Mouse (Mus musculus) ES-E14 (cell line): ENCODE measurements around the gene Aebp2. TPM values are rescaled to one million over a fixed set of nuclear protein-coding genes. Genes with fewer than 3 reads are reported as not detected.

ENCODE experiments used
- DNase-seq: peaks from one replicate; pipeline ENCODE4 v3.0.0-alpha.2; 2013; ENCODE audit warnings: low read depth, low spot score
- H3K27ac ChIP-seq: 2 replicates; pipeline ENCODE4 v1.5.1; 2012; ENCODE audit warnings: low read depth, mild to moderate bottlenecking, low read length, moderate library complexity, mixed read lengths; ENCODE audit not compliant: poor library complexity, insufficient read depth, severe bottlenecking
- H3K36me3 ChIP-seq: 2 replicates; pipeline ENCODE4 v1.6.1; 2012; ENCODE audit warnings: mild to moderate bottlenecking, low read length, moderate library complexity, mixed read lengths; ENCODE audit not compliant: control insufficient read depth, poor library complexity, insufficient read depth, severe bottlenecking
- H3K4me1 ChIP-seq, 2 experiments: fragments of 150-350 bp in 1 of 2; sonication (generic) in 1 of 2; 2 replicates each; pipeline ENCODE4 v1.6.1; 2012; ENCODE audit warnings: low read length in 2 of 2, mild to moderate bottlenecking in 1 of 2, mixed read lengths in 1 of 2; ENCODE audit not compliant: control insufficient read depth in 2 of 2, insufficient read depth in 2 of 2, poor library complexity in 1 of 2
- H3K4me3 ChIP-seq, 2 experiments: fragments of 150-350 bp in 1 of 2; sonication (generic) in 1 of 2; 2 replicates each; pipeline ENCODE4 v1.5.1; 2012; ENCODE audit warnings: low read length in 2 of 2, low read depth in 1 of 2, mild to moderate bottlenecking in 1 of 2, mixed read lengths in 1 of 2; ENCODE audit not compliant: insufficient read depth in 1 of 2, poor library complexity in 1 of 2, severe bottlenecking in 1 of 2
- H3K9ac ChIP-seq: 2 replicates; pipeline ENCODE4 v1.6.1; 2012; ENCODE audit warnings: low read depth, mild to moderate bottlenecking, low read length, mixed read lengths; ENCODE audit not compliant: poor library complexity, insufficient read depth, severe bottlenecking
- H3K9me3 ChIP-seq: fragments of 150-350 bp; sonication (generic); 2 replicates; pipeline ENCODE4 v1.6.1; 2012; ENCODE audit warnings: low read depth, mild to moderate bottlenecking, low read length; ENCODE audit not compliant: control insufficient read depth, insufficient read depth
- HCFC1 ChIP-seq: IDR thresholded peaks from 2 replicates; pipeline ENCODE4 v1.6.1; 2012; ENCODE audit warnings: low read length, inconsistent platforms, borderline replicate concordance; ENCODE audit not compliant: insufficient read depth
- MAFK ChIP-seq: IDR thresholded peaks from 2 replicates; pipeline ENCODE4 v1.6.1; 2014; ENCODE audit warnings: mild to moderate bottlenecking, low read depth, low read length, inconsistent platforms; ENCODE audit not compliant: insufficient read depth
- ZC3H11A ChIP-seq: IDR thresholded peaks from 2 replicates; pipeline ENCODE4 v1.6.1; 2012; ENCODE audit warnings: low read depth, mild to moderate bottlenecking, inconsistent platforms, low read length, borderline replicate concordance
- in situ Hi-C, 2 experiments: fragments of 600-800 bp; cut with MboI; formaldehyde crosslinking; loops; one replicate each; pipeline ENCODE4 v1.15.1; 2025; ENCODE audit warnings: low sequenced_read_pairs in 2 of 2, inconsistent platforms in 1 of 2; ENCODE audit not compliant: unreplicated experiment in 2 of 2
- total RNA-seq: library from RNA; depleted of rRNA; stranded (reverse); fragments of 300-350 nt; gene quantifications from 2 replicates; pipeline ENCODE4 v1.2.3, GENCODE M21; 2012; rRNA removed

Aebp2 gene
- total RNA-seq, 1 experiment, result 77.4 TPM

DNA sequence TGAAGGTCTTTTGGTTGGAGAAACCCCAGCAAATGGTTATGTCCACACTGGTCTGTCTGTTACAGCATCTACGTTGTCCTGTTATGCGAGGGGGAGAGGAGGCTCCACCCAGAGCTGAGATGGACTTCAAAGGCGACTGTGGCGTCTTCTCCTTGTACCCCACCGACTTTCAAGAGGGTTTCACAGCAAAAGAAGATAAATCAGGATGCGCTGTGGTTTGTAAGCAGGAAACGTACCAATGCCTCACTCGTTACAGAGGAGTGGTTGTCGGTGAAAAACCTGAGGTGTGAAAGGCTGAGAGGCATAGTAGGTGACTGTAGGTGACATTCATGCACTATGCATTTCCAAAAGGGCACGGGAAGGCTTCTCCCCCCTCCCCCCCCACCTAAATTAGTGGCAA is 99.6 kb downstream of the Aebp2 start:
- Histone ChIP-seq H3K4me3 (no peak overlapping the region), H3K9ac (no peak overlapping the region), H3K4me1 (peaks cover under 1 to 6% of the 10 kb centered on the region in 2 experiments; a peak in 2 of 4 replicates), H3K9me3 (no peaks in the 10 kb centered on the region), H3K27ac (no peak overlapping the region), H3K36me3 (no peaks in the 10 kb centered on the region)
- DNase-seq, result no peak
- TF ChIP-seq HCFC1 (no peak), ZC3H11A (no peak), MAFK (no peak)
- in situ Hi-C loops, result no loop called here

Other genes starting within 250 kb of the Aebp2 start
- gene Plekha5, start 198.6 kb upstream of the Aebp2 start, total RNA-seq, result 22.6 and 26.1 TPM in 2 replicates
- gene Gm11077, start 106.6 kb downstream of the Aebp2 start, total RNA-seq, result not detected in 2 replicates